Mouse (Mus musculus) stomach, embryonic 14.5 days (tissue): ENCODE data around the gene Olfr975. TPM values are rescaled to one million over a fixed set of nuclear protein-coding genes. Genes with fewer than 3 reads are reported as not detected.

Experiments
- ATAC-seq: fragments of 200-750 bp; cut with Nextera tagmentation; 2 replicates; pipeline ENCODE4 v1.8.0; 2017; ENCODE audit warnings: low read depth, moderate TSS enrichment; ENCODE audit not compliant: insufficient number of reproducible peaks, insufficient read depth, low FRiP score
- H3K27ac ChIP-seq: fragments of 300-500 bp; sonication (generic); 2 replicates; pipeline ENCODE4 v1.5.1; 2014; ENCODE audit warnings: mild to moderate bottlenecking, low read length, moderate library complexity, mixed read lengths
- H3K27me3 ChIP-seq: fragments of 300-500 bp; sonication (generic); 2 replicates; pipeline ENCODE4 v1.6.1; 2014; ENCODE audit warnings: low read length, control low read depth, mixed read lengths; ENCODE audit not compliant: control insufficient read depth, insufficient read depth
- H3K36me3 ChIP-seq: fragments of 300-500 bp; sonication (generic); 2 replicates; pipeline ENCODE4 v1.6.1; 2014; ENCODE audit warnings: mild to moderate bottlenecking, control low read depth, low read length, moderate library complexity, mixed read lengths; ENCODE audit not compliant: control insufficient read depth, insufficient read depth
- H3K4me1 ChIP-seq: fragments of 300-500 bp; sonication (generic); 2 replicates; pipeline ENCODE4 v1.6.1; 2014; ENCODE audit warnings: low read length, control low read depth, mixed read lengths; ENCODE audit not compliant: control insufficient read depth, insufficient read depth
- H3K4me2 ChIP-seq: fragments of 300-500 bp; sonication (generic); replicated peaks from 2 replicates; pipeline ENCODE4 v1.6.1; 2014; ENCODE audit warnings: low read depth, low read length, control low read depth
- H3K4me3 ChIP-seq: fragments of 300-500 bp; sonication (generic); 2 replicates; pipeline ENCODE4 v1.5.1; 2014; ENCODE audit warnings: low read depth, low read length, control low read depth
- H3K9ac ChIP-seq: fragments of 300-500 bp; sonication (generic); replicated peaks from 2 replicates; pipeline ENCODE4 v1.6.1; 2014; ENCODE audit warnings: low read depth, mild to moderate bottlenecking, control low read depth, low read length, moderate library complexity, mixed read lengths
- H3K9me3 ChIP-seq: fragments of 300-500 bp; sonication (generic); 2 replicates; pipeline ENCODE4 v1.6.1; 2016; ENCODE audit warnings: low read depth, low read length, control low read depth; ENCODE audit not compliant: control insufficient read depth
- WGBS: fragments of 180-500 bp; shearing (Covaris S2); extraction: QIAGEN DNeasy Blood & Tissue Kit; methylation state at CpG from one replicate; pipeline ENCODE4 v1.1.7; 2014; 5-methylcytosine and 5-hydroxymethylcytosine counted together
- polyA plus RNA-seq: library from polyadenylated mRNA; unstranded; fragments of >200 nt; fragmentation: Nextera tagmentation; extraction: Ambion mirVana; gene quantifications from 2 replicates; pipeline ENCODE4 v1.2.1, GENCODE M21; 2014

The Olfr975 gene
- polyA plus RNA-seq, 1 experiment from 2014 or later = 0.09 TPM

DNA sequence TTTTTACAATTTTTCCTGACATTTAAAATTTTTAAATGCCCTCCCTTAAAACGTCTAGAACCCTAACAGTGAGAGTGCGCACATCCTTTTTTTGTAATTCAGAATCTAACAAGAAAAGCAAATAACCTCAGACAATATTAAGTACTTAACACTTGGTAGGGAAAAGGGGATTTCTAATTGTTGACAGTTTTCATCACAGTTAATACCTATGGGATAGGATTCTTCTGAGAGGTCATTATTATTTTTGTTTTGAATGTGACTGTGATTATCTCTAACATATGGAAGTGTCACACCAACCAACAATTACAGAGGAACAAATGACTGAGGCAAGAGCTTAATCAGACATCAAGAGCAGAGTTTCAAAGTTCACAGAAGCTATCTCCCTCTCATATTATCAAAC is 44.8 kb downstream of the Olfr975 start, which contains the start of gene Olfr229:
TSS of gene Olfr229 (plus strand) at position 301 of the 400 bp plus-strand sequence.
- Histone ChIP-seq H3K36me3 (no peaks in the 10 kb centered on the region), H3K9ac (no peak within 1 kb of the TSS), H3K4me2 (no peak within 1 kb of the TSS), H3K4me3 (no peak within 1 kb of the TSS), H3K9me3 (no peaks in the 10 kb centered on the region), H3K4me1 (no peaks in the 10 kb centered on the region), H3K27ac (no peak within 1 kb of the TSS), H3K27me3 (no peaks in the 10 kb centered on the region)
- no peak for ATAC-seq
- WGBS = 66% methylated on average over 2 of the region's 2 CpGs

DNA sequence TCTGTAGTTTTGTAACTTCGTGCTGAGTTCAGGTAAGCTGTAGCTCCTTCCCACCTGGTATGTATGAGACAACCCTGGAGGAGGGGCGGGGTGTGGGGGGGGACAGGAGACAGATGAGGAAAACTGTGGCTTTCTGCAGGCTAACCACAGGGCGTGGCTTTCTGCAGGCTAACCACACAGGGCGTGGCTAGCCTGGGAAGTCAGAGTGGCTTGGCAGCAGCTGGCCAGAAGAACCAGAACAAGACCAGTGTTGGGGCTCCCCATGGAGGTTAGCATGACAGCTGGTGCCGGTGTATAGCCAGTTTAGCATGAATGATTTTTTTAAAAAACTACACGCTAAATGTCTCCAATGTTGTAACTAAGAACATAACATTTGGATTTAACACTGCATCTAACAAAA is 46.7 kb downstream of the Olfr975 start:
- Histone ChIP-seq H3K9ac (no peak overlapping the region), H3K27ac (no peak overlapping the region), H3K4me3 (no peak overlapping the region), H3K4me2 (no peak overlapping the region), H3K4me1 (no peaks in the 10 kb centered on the region), H3K36me3 (no peaks in the 10 kb centered on the region), H3K9me3 (no peaks in the 10 kb centered on the region), H3K27me3 (no peaks in the 10 kb centered on the region)
- 74% methylated on average over 6 of the region's 6 CpGs for WGBS
- peak; percentile 18; the same call in 1 of the 2 replicates for ATAC-seq

Other genes with a start within 250 kb of the Olfr975 start
- not detected in 2 replicates for gene Olfr149, start 244.9 kb downstream of the Olfr975 start, polyA plus RNA-seq
- not detected in 2 replicates for gene Olfr965, start 240.7 kb downstream of the Olfr975 start, polyA plus RNA-seq
- gene Olfr150, start 221.1 kb downstream of the Olfr975 start, polyA plus RNA-seq = not detected in 2 replicates
- gene Olfr967, start 205.8 kb downstream of the Olfr975 start, polyA plus RNA-seq = not detected in 2 replicates
- gene Olfr968, start 168.8 kb downstream of the Olfr975 start, polyA plus RNA-seq = not detected in 2 replicates
- not detected in 2 replicates for gene Olfr969, start 161.1 kb downstream of the Olfr975 start, polyA plus RNA-seq
- gene Olfr970, start 143.2 kb downstream of the Olfr975 start, polyA plus RNA-seq = not detected in 2 replicates
- gene Olfr971, start 115.2 kb downstream of the Olfr975 start, polyA plus RNA-seq = not detected in 2 replicates
- not detected in 2 replicates for gene Olfr972, start 85.6 kb downstream of the Olfr975 start, polyA plus RNA-seq
- not detected in 2 replicates for gene Olfr229, start 44.7 kb downstream of the Olfr975 start, polyA plus RNA-seq
- not detected in 2 replicates for gene Olfr974, start 14.5 kb downstream of the Olfr975 start, polyA plus RNA-seq
- gene Olfr976, start 9.1 kb upstream of the Olfr975 start, polyA plus RNA-seq = not detected in 2 replicates
- not detected in 2 replicates for gene Olfr978, start 40.1 kb upstream of the Olfr975 start, polyA plus RNA-seq
- gene Olfr979, start 51.4 kb upstream of the Olfr975 start, polyA plus RNA-seq = not detected in 2 replicates
- gene Olfr980, start 57.5 kb upstream of the Olfr975 start, polyA plus RNA-seq = not detected in 2 replicates
- gene Olfr981, start 69.4 kb upstream of the Olfr975 start, polyA plus RNA-seq = not detected in 2 replicates
- gene Olfr982, start 121.8 kb upstream of the Olfr975 start, polyA plus RNA-seq = not detected in 2 replicates
- gene Olfr983, start 141.5 kb upstream of the Olfr975 start, polyA plus RNA-seq = not detected in 2 replicates
- gene Olfr984, start 162.2 kb upstream of the Olfr975 start, polyA plus RNA-seq = not detected in 2 replicates
- not detected in 2 replicates for gene Olfr985, start 178.1 kb upstream of the Olfr975 start, polyA plus RNA-seq
- not detected in 2 replicates for gene Tmem225, start 196.1 kb upstream of the Olfr975 start, polyA plus RNA-seq
- not detected in 2 replicates for gene Olfr986, start 228.9 kb upstream of the Olfr975 start, polyA plus RNA-seq
- gene Zfp202, start 240.3 kb upstream of the Olfr975 start, polyA plus RNA-seq = 6.2 and 6.6 TPM in 2 replicates